Mouse (Mus musculus): ENCODE data around the gene Plcd4. TPM values are rescaled to one million over a fixed set of nuclear protein-coding genes. Genes with fewer than 3 reads are reported as not detected.
A peak's percentile ranks its signal among the peaks of the same experiment; 100 is the strongest.

Plcd4 gene
- polyA plus RNA-seq, 1 experiment from 2014 or later, result 0.08 TPM

DNA sequence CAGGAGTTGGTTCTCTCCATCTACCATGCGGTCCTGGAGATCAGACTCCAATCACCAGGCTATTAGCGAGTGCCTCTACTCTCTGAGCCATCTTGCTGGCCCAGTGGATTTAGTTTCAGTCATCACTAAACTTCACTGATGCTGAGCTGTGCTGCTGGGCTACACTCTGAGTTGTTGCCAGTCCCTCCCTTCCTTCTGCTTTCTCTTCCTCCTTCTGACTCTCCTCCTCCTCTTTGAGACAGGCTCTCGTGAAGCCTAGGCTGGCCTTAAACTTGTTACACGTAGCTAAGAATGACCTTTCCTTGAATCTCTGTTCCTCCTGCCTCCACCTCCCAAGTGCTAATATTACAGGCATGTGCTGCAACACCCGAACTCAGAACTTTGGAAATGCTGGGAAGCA, 16.4 kb downstream of the Plcd4 start:
- no peak for DNase-seq (ENCODE audit: low spot score)
- Histone ChIP-seq H3K4me1 (no peaks in the 10 kb centered on the region), H3K36me3 (peaks cover 11% of the 10 kb centered on the region), H3K27ac (no peak overlapping the region), H3K4me3 (no peak overlapping the region), H3K27me3 (ENCODE audit: low read depth, poor library complexity, severe bottlenecking) (no peaks in the 10 kb centered on the region), H3K9me3 (replicated peaks) (no peaks in the 10 kb centered on the region)
- WGBS, result 83% methylated on average over 5 of the region's 5 CpGs

DNA sequence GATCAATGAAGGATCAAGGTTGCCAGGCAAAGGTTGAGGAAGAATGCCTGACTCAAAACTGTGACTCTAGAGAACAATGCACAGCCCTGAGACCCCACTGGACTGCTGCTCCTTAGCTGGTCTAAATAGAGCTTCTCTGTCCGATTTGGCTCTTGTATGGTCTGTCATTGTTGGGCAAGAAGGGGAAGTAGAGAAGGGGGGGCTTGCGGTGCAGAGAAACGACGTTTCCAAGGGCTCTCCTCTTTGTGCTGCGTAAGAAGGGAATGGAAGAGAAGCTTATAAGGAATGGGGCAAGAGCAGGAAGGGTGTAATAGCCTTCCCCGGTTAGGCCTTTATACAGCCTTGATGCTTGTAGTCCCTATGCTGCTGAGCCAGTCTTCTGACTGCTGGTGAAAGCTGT, 23.1 kb downstream of the Plcd4 start:
- peaks cover 79% of the 10 kb centered on the region for H3K36me3 ChIP-seq

DNA sequence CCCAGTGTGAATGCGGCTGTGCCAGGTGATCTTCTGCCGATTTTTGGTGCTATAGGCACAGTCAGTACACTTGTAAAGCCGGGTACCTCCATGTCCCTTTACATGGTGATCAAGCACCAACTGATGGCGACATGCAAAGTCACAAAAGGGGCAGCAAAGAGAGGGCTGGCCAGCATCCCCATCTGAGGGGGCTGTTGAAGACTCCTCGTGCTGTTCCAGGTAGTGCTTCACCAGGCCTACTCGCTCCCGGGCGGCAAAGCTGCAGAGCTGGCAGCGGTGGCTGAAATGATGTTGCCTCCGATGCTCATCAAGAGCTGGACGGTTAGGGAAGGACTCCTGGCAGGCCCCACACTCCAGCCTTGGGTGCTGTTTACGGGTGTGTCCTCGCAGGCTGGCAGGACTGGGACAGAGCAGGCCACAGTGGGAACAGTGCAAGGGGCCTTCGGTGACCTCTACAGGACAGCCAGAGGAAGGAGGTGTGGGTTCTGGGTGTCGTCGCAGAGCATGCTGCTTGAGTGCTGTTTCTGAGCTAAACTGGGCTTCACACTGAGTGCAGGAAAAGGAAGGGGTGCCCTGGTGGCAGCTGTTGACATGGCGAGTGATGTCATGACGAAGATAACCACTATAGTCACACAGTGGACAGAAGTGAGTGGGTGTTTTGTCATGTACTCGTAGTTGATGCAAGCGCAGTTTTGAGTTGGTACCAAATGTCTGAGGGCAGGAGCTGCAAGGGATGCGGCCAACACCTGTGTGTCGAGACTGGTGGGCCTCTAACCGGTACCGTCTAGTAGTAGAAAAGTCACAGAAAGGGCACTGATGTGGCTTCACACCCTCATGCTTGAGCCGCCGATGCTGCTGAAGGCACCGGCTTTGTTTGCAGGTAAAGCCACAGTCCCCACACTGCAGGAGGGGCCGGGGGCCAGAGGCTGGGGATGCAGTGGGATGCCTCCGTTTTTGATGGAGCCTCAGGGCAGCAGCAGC, 27.3 kb downstream of the Plcd4 start:
- no peaks in the 10 kb centered on the region for H3K4me1 ChIP-seq
- H3K4me3 ChIP-seq, result no peak overlapping the region
- H3K36me3 ChIP-seq, result peaks cover 100% of the 10 kb centered on the region
- H3K27me3 ChIP-seq (ENCODE audit: low read depth, poor library complexity, severe bottlenecking), result no peaks in the 10 kb centered on the region
- H3K9me3 ChIP-seq (replicated peaks), result no peaks in the 10 kb centered on the region
- 93% methylated on average over 29 of the region's 29 CpGs for WGBS
- no peak for DNase-seq (ENCODE audit: low spot score)
- H3K27ac ChIP-seq, result no peak overlapping the region

More for the DNA sequence above, 23.1 kb downstream of the Plcd4 start:
- Histone ChIP-seq H3K27ac (no peak overlapping the region), H3K4me3 (no peak overlapping the region), H3K27me3 (ENCODE audit: low read depth, poor library complexity, severe bottlenecking) (no peaks in the 10 kb centered on the region), H3K4me1 (no peaks in the 10 kb centered on the region), H3K9me3 (replicated peaks) (no peaks in the 10 kb centered on the region)
- 95% methylated on average over 6 of the region's 6 CpGs for WGBS
- no peak for DNase-seq (ENCODE audit: low spot score)

GRCm38 (mm10) chr1:74582621-74583020, 39.9 kb downstream of the Plcd4 start:
- Histone ChIP-seq H3K9me3 (replicated peaks) (no peaks in the 10 kb centered on the region), H3K36me3 (peaks cover 66% of the 10 kb centered on the region), H3K27me3 (ENCODE audit: low read depth, poor library complexity, severe bottlenecking) (no peaks in the 10 kb centered on the region), H3K4me1 (peaks cover 13% of the 10 kb centered on the region), H3K4me3 (no peak overlapping the region), H3K27ac (no peak overlapping the region)
- DNase-seq (ENCODE audit: low spot score), result no peak
- 84% methylated on average over 3 of the region's 3 CpGs for WGBS

GRCm38 (mm10) chr1:74584616-74585398, 42.1 kb downstream of the Plcd4 start:
- Histone ChIP-seq H3K4me1 (peaks cover 23% of the 10 kb centered on the region), H3K27ac (no peak overlapping the region), H3K4me3 (no peak overlapping the region), H3K9me3 (replicated peaks) (no peaks in the 10 kb centered on the region), H3K27me3 (ENCODE audit: low read depth, poor library complexity, severe bottlenecking) (no peaks in the 10 kb centered on the region), H3K36me3 (peaks cover 48% of the 10 kb centered on the region)
- no peak for DNase-seq (ENCODE audit: low spot score)
- WGBS, result 97% methylated on average over 3 of the region's 3 CpGs

- no peaks in the 10 kb centered on the region for H3K27me3 ChIP-seq (ENCODE audit: low read depth, poor library complexity, severe bottlenecking)
- no peaks in the 10 kb centered on the region for H3K9me3 ChIP-seq (replicated peaks)
- under 1% methylated on average over 24 of the region's 24 CpGs for WGBS
- H3K4me1 ChIP-seq, result peaks cover 23% of the 10 kb centered on the region
- H3K36me3 ChIP-seq, result peaks cover 53% of the 10 kb centered on the region
- peak overlapping the region; percentile 87 for H3K27ac ChIP-seq
- DNase-seq (ENCODE audit: low spot score), result no peak
- H3K4me3 ChIP-seq, result peak overlapping the region; percentile 91
Measured at GRCm38 (mm10) chr1:74587233-74587772, 44.6 kb downstream of the Plcd4 start.

DNA sequence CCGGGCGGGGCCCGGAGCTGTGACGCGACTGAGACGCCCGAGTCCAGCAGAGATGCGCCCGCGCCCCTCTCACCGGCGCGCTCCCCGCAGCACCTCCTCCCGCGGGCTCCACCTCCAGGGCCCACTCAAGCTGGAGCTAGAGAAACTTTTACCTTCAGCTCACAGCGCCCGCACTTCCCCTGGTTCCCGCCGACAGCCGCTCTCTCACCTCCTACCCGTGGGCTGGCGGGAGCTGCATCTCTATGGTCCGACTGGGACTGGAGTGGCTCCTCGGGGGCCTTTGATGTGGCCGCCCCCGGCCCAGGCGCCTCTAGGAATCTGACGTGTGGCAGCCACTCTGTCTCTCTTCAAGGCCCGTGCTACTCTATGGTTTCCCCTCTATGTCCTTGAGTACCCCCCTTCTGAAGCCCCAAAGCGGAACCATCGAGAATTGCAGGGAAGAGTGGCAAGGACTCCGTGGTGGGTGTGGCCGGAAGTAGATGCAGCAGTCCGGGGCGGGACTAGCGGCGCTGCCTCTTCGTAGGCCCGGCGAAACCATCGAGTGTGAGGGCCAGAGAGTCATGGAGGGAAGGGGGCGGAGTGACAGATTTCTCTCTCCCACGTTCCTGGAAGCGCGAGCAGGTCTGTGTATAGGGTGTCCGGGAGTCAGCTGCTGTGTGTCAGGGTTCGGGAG, 45.2 kb downstream of the Plcd4 start, which contains the start of the genes Zfp142 and Bcs1l:
Zfp142 (minus strand) TSS at position 474 of the 673 bp plus-strand sequence.
Bcs1l (plus strand) TSS at position 517 of the 673 bp plus-strand sequence.
- peak; percentile 98 for DNase-seq (ENCODE audit: low spot score)
- Histone ChIP-seq H3K4me3 (peak within 1 kb of the TSS; percentile 91), H3K4me1 (peaks cover 23% of the 10 kb centered on the region), H3K27me3 (ENCODE audit: low read depth, poor library complexity, severe bottlenecking) (no peaks in the 10 kb centered on the region), H3K9me3 (replicated peaks) (no peaks in the 10 kb centered on the region), H3K27ac (peak within 1 kb of the TSS; percentile 87), H3K36me3 (peaks cover 51% of the 10 kb centered on the region)
- under 1% methylated on average over 48 of the region's 48 CpGs for WGBS

- Histone ChIP-seq H3K36me3 (peaks cover 93% of the 10 kb centered on the region), H3K9me3 (replicated peaks) (no peaks in the 10 kb centered on the region), H3K27me3 (ENCODE audit: low read depth, poor library complexity, severe bottlenecking) (no peaks in the 10 kb centered on the region), H3K4me1 (peaks cover under 1% of the 10 kb centered on the region; the same call in 1 of the 2 replicates), H3K27ac (no peak overlapping the region), H3K4me3 (no peak overlapping the region)
- no peak for DNase-seq (ENCODE audit: low spot score)
- 90% methylated on average over 8 of the region's 8 CpGs for WGBS
Measured at GRCm38 (mm10) chr1:74594434-74594833, 51.7 kb downstream of the Plcd4 start.

DNA sequence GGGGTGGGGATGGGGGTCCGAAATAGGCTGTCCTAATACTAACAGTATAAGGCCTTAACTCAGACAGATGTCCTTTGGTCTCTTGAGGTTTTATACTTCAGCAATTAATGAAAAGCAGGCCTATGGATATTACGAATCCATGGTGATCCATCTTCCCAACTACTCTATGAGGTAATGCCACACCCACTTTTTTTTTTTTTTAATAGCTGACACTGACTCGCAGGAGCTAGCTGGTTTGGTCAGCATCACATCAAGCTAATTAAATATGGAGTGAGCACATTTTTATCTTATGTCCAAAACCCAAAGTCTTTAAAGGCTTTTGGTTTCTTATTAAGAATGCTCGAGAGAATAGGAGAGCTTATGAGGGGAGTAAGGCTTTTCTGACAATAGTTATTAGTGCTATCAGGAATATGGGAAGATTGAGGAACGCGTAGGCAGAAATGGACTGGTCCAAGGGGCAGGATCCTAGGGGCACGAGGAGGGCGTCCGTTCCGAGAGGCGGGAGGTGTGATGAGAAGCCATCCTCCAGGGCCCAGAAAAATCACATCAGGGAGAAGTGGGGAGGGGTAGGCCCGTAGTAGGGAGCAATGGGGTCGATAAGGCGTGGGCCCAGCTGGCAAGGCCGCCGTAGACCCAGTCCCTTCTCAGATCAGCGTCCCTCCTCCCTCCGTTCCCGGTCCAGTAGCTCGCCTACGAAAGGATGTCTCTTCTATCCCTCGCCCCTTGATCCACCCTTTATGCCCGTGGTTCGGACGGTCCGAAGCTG, 58.0 kb downstream of the Plcd4 start:
- Histone ChIP-seq H3K4me3 (peak overlapping the region; percentile 94), H3K27me3 (ENCODE audit: low read depth, poor library complexity, severe bottlenecking) (no peaks in the 10 kb centered on the region), H3K9me3 (replicated peaks) (no peaks in the 10 kb centered on the region), H3K36me3 (peaks cover 38% of the 10 kb centered on the region), H3K4me1 (peaks cover 14% of the 10 kb centered on the region), H3K27ac (peak overlapping the region; percentile 86)
- DNase-seq (ENCODE audit: low spot score), result no peak
- WGBS, result 8% methylated on average over 26 of the region's 26 CpGs

- H3K4me3 ChIP-seq, result peak within 1 kb of the TSS; percentile 94
- H3K9me3 ChIP-seq (replicated peaks), result no peaks in the 10 kb centered on the region
- H3K27ac ChIP-seq, result peak within 1 kb of the TSS; percentile 86
- no peaks in the 10 kb centered on the region for H3K27me3 ChIP-seq (ENCODE audit: low read depth, poor library complexity, severe bottlenecking)
- 10% methylated on average over 25 of the region's 25 CpGs for WGBS
- H3K36me3 ChIP-seq, result peaks cover 34% of the 10 kb centered on the region
- H3K4me1 ChIP-seq, result peaks cover 14% of the 10 kb centered on the region
- peak; percentile 83 for DNase-seq (ENCODE audit: low spot score)
Measured at GRCm38 (mm10) chr1:74601267-74601962, 58.7 kb downstream of the Plcd4 start, which contains the start of the genes Rnf25 and Stk36. TSS of gene Rnf25 (minus strand) at chr1:74601397. TSS of gene Stk36 (plus strand) at chr1:74601445.
